Mouse (Mus musculus) kidney, postnatal 25 days (tissue): ENCODE measurements at regions not wholly inside any gene's neighbourhood (a gene's known extent, or its start where the extent isn't known, plus 50 kb on each side); places are given as distances from the start of the nearest gene placed in this dataset.

Experiments used
- DNase-seq, 2 experiments: peaks; one replicate each; pipeline ENCODE4 v3.0.0; 2021; ENCODE audit warnings: mixed read lengths in 2 of 2

DNA sequence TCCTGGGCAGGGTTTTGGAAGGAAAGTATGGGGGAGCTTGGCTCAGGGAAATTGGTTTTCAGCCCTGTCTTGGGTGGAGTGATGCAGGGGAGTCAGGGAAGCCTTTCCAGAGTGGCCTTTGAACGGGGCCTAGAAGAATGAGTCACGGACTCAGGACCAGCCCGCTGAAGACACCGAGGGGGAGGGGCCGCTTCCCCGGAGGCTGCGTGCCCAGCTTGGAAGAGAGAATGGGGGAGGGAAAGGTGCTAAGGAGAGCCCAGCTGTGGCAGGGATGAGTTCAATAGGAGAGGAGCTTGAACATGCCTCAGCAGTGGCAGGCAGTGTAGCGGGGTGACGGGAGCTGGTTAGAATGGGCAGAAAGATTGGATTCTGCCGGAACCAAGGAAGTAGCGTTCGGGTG is 337.8 kb downstream of the Zfp706 start:
- peak in 1 of 2 experiments; percentile 50 for DNase-seq

DNA sequence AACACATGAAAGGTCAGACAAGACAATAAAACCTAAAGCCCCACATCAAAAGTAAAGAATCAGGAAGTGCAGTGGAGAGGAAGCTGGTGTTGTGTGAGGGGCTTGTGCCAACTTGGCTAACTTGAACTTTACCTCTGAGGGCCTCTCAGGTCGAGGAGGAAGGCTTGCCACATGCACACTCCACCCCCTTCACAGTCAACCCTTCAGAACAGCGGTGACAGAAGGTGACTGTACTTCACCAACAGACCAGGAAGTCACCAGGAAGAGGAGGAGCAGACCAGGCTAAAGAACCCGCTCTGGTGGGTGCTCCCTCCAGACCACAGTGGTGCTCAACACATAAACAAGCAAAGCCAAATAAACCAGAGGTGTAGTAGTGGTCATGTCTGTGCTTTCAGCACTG is 341.0 kb downstream of the Zfp706 start:
- no peak for DNase-seq

GRCm38 (mm10) chr15:36664391-36664790 is 343.2 kb downstream of the Zfp706 start:
- no peak for DNase-seq

DNA sequence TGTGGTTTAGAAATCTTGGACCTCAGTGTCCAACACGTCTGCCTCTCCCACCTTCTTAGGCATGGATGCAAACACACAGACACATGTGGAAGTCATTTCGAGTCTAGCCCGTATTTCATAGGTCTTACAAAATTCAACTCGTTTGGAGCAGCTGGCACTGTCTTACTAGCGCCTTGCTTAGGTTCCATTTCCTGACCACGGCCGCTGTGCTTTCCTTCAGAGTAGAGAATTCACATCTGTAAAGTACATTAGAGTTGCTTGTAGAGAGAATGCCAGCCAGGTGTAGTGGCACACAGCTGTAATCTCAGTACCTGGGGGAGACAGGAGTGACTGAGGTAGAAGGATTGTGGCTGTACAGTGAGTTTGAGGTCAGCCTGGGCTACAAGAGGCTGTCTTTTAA is 346.6 kb downstream of the Zfp706 start:
- no peak for DNase-seq
